Mouse (Mus musculus): ENCODE results near the gene Bhlhb9.

GRCm38 (mm10) chrX:135804149-135804548 lies 6.8 kb downstream of the Bhlhb9 start:
- TF ChIP-seq POLR2A (IDR thresholded peaks at IDR 0.05; ENCODE audit: insufficient read depth, low read depth, low read length), result no peak
- no peak for TF ChIP-seq CTCF (IDR thresholded peaks at IDR 0.05)

Data from heart, adult 2 months (tissue).